Mouse (Mus musculus) midbrain, embryonic 13.5 days (tissue): ENCODE measurements at regions not wholly inside any gene's neighbourhood (a gene's known extent, or its start where the extent isn't known, plus 50 kb on each side); places are given as distances from the start of the nearest gene placed in this dataset.

ENCODE experiments used
- ATAC-seq: fragments of 200-750 bp; cut with Nextera tagmentation; 2 replicates; pipeline ENCODE4 v1.8.0; 2017; ENCODE audit warnings: mild to moderate bottlenecking, moderate TSS enrichment, moderate library complexity
- H3K27ac ChIP-seq: fragments of 300-500 bp; sonication (generic); 2 replicates; pipeline ENCODE4 v1.5.1; 2015; ENCODE audit warnings: inconsistent platforms, mild to moderate bottlenecking, moderate library complexity
- H3K27me3 ChIP-seq: fragments of 300-500 bp; sonication (generic); 2 replicates; pipeline ENCODE4 v1.6.1; 2015; ENCODE audit warnings: mild to moderate bottlenecking, inconsistent platforms
- H3K36me3 ChIP-seq: fragments of 300-500 bp; sonication (generic); 2 replicates; pipeline ENCODE4 v1.6.1; 2015; ENCODE audit warnings: mild to moderate bottlenecking, inconsistent platforms
- H3K4me1 ChIP-seq: fragments of 300-500 bp; sonication (generic); replicated peaks from 2 replicates; pipeline ENCODE4 v1.6.1; 2015; ENCODE audit warnings: inconsistent platforms
- H3K4me2 ChIP-seq: fragments of 300-500 bp; sonication (generic); replicated peaks from 2 replicates; pipeline ENCODE4 v1.6.1; 2015; ENCODE audit warnings: moderate library complexity, mild to moderate bottlenecking, inconsistent platforms
- H3K4me3 ChIP-seq: fragments of 300-500 bp; sonication (generic); replicated peaks from 2 replicates; pipeline ENCODE4 v1.5.1; 2015; ENCODE audit warnings: mild to moderate bottlenecking, inconsistent platforms
- H3K9ac ChIP-seq: fragments of 300-500 bp; sonication (generic); replicated peaks from 2 replicates; pipeline ENCODE4 v1.6.1; 2015; ENCODE audit warnings: mild to moderate bottlenecking, inconsistent platforms
- H3K9me3 ChIP-seq: fragments of 300-500 bp; sonication (generic); 2 replicates; pipeline ENCODE4 v1.6.1; 2016; ENCODE audit warnings: mild to moderate bottlenecking, inconsistent platforms
- WGBS: fragments of 180-500 bp; shearing (Covaris S2); methylation state at CpG from one replicate; pipeline ENCODE4 v1.1.7; 2015; 5-methylcytosine and 5-hydroxymethylcytosine counted together

GRCm38 (mm10) chr10:68894121-68894520, 170.7 kb downstream of the Tmem26 start:
- Histone ChIP-seq H3K4me1 (no peaks in the 10 kb centered on the region), H3K4me2 (no peak overlapping the region), H3K4me3 (no peak overlapping the region), H3K27ac (no peak overlapping the region), H3K9ac (no peak overlapping the region), H3K27me3 (no peaks in the 10 kb centered on the region), H3K36me3 (no peaks in the 10 kb centered on the region), H3K9me3 (no peaks in the 10 kb centered on the region)
- WGBS, result 93% methylated on average over 6 of the region's 6 CpGs
- ATAC-seq, result no peak

DNA sequence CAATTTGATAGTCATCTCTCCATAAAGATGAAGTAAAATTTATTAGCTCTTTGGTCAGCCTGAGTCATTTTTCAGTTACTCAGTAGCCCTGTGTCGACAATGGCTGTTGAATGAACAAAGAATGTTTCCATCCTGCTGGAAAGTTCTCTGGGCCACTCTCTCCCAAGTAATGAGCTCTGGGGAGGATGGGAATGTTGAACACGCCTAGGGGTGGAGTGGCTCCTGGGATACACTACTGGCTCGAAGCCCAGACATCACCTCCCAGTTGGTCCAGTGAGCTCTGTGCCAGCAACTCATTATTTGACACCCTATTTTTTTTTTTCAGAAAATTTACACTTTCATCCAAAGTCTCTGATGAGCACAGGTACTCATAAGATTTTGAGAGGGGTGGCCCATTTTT, 174.1 kb downstream of the Tmem26 start:
- Histone ChIP-seq H3K9me3 (no peaks in the 10 kb centered on the region), H3K4me3 (no peak overlapping the region), H3K27me3 (no peaks in the 10 kb centered on the region), H3K36me3 (no peaks in the 10 kb centered on the region), H3K27ac (no peak overlapping the region), H3K9ac (no peak overlapping the region), H3K4me2 (no peak overlapping the region), H3K4me1 (no peaks in the 10 kb centered on the region)
- 91% methylated on average over 3 of the region's 3 CpGs for WGBS
- ATAC-seq, result no peak

DNA sequence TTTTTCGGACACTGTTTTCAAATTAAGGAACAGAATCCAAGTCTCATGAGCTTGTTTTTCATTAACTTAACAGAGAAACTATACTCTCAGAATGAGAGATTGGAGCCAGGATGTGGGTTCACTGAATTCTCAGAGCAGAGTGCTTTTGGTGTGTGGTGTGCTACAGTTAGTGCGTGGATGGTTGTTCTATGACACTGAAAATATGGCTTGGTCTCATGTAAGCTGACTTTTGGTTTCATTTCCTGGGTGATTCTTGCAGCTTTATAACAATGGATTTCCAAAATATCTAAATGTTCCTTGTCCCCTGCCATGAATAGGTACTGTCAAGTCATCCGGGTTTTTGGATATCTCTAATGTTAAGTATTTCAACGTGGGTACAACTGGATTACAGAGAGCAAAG, 177.7 kb downstream of the Tmem26 start:
- H3K9ac ChIP-seq, result no peak overlapping the region
- H3K4me2 ChIP-seq, result no peak overlapping the region
- H3K27me3 ChIP-seq, result no peaks in the 10 kb centered on the region
- H3K9me3 ChIP-seq, result no peaks in the 10 kb centered on the region
- H3K27ac ChIP-seq, result no peak overlapping the region
- H3K4me3 ChIP-seq, result no peak overlapping the region
- no peak for ATAC-seq
- no peaks in the 10 kb centered on the region for H3K36me3 ChIP-seq
- WGBS, result 79% methylated on average over 4 of the region's 4 CpGs
- H3K4me1 ChIP-seq, result no peaks in the 10 kb centered on the region

- no peak overlapping the region for H3K4me2 ChIP-seq
- no peaks in the 10 kb centered on the region for H3K4me1 ChIP-seq
- no peaks in the 10 kb centered on the region for H3K9me3 ChIP-seq
- 26% methylated on average over 3 of the region's 3 CpGs for WGBS
- H3K27ac ChIP-seq, result no peak overlapping the region
- no peak for ATAC-seq
- H3K4me3 ChIP-seq, result no peak overlapping the region
- no peaks in the 10 kb centered on the region for H3K27me3 ChIP-seq
- H3K36me3 ChIP-seq, result no peaks in the 10 kb centered on the region
- no peak overlapping the region for H3K9ac ChIP-seq
Measured at GRCm38 (mm10) chr10:68902670-68903069, 179.2 kb downstream of the Tmem26 start.

GRCm38 (mm10) chr10:68904337-68904736, 180.9 kb downstream of the Tmem26 start:
- Histone ChIP-seq H3K9me3 (no peaks in the 10 kb centered on the region), H3K36me3 (no peaks in the 10 kb centered on the region), H3K4me2 (no peak overlapping the region), H3K27me3 (no peaks in the 10 kb centered on the region), H3K4me1 (peaks cover 4% of the 10 kb centered on the region; the same call in 1 of the 2 replicates), H3K9ac (no peak overlapping the region), H3K27ac (no peak overlapping the region), H3K4me3 (no peak overlapping the region)
- WGBS, result 92% methylated on average over 10 of the region's 10 CpGs
- ATAC-seq, result no peak

GRCm38 (mm10) chr10:68908236-68908635, 184.8 kb downstream of the Tmem26 start:
- no peak overlapping the region for H3K4me2 ChIP-seq
- H3K4me1 ChIP-seq, result peaks cover 8% of the 10 kb centered on the region; the same call in 1 of the 2 replicates
- H3K9ac ChIP-seq, result no peak overlapping the region
- H3K9me3 ChIP-seq, result no peaks in the 10 kb centered on the region
- H3K36me3 ChIP-seq, result no peaks in the 10 kb centered on the region
- peak; percentile 44; the same call in 1 of the 2 replicates for ATAC-seq
- H3K27me3 ChIP-seq, result no peaks in the 10 kb centered on the region
- H3K4me3 ChIP-seq, result no peak overlapping the region
- WGBS, result 22% methylated on average over 5 of the region's 5 CpGs
- no peak overlapping the region for H3K27ac ChIP-seq

DNA sequence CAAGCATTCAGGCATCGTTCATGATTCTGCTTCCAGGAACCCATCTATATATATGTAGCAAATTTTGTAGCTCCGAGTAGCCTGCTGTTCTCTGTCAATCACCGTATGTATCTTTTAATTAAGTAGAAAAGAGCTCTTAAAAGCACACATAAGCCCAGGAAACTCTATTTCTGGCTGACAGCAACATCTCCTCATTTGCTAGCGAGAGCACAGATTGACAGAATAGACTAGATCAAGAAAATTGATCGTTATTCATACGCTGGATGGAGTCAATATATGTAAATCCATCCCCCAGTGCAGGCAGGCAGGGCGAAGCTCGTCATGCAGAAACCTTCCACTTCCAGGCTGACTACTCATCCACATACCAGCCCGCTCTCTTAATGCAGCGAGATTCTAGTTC, 185.6 kb downstream of the Tmem26 start:
- Histone ChIP-seq H3K27me3 (no peaks in the 10 kb centered on the region), H3K4me2 (peak overlapping the region; percentile 45), H3K9ac (no peak overlapping the region), H3K9me3 (no peaks in the 10 kb centered on the region), H3K36me3 (no peaks in the 10 kb centered on the region), H3K27ac (peak overlapping the region; percentile 72), H3K4me1 (peaks cover 8% of the 10 kb centered on the region; the same call in 1 of the 2 replicates), H3K4me3 (peak overlapping the region; percentile 15; the same call in 1 of the 2 replicates)
- WGBS, result 29% methylated on average over 10 of the region's 10 CpGs
- ATAC-seq, result peak; percentile 72; the same call in 1 of the 2 replicates

- Histone ChIP-seq H3K36me3 (no peaks in the 10 kb centered on the region), H3K9me3 (no peaks in the 10 kb centered on the region), H3K4me2 (no peak overlapping the region), H3K27me3 (no peaks in the 10 kb centered on the region), H3K4me3 (no peak overlapping the region), H3K4me1 (no peaks in the 10 kb centered on the region), H3K27ac (no peak overlapping the region), H3K9ac (no peak overlapping the region)
- no peak for ATAC-seq
- WGBS, result 88% methylated on average over 7 of the region's 7 CpGs
Measured at GRCm38 (mm10) chr10:68916147-68916546, 192.7 kb downstream of the Tmem26 start.

GRCm38 (mm10) chr10:68935843-68936242, 212.4 kb downstream of the Tmem26 start:
- no peak overlapping the region for H3K4me2 ChIP-seq
- H3K27ac ChIP-seq, result no peak overlapping the region
- no peak for ATAC-seq
- H3K9me3 ChIP-seq, result no peaks in the 10 kb centered on the region
- H3K36me3 ChIP-seq, result no peaks in the 10 kb centered on the region
- no peak overlapping the region for H3K9ac ChIP-seq
- H3K4me3 ChIP-seq, result no peak overlapping the region
- no peaks in the 10 kb centered on the region for H3K27me3 ChIP-seq
- no peaks in the 10 kb centered on the region for H3K4me1 ChIP-seq
- WGBS, result 89% methylated on average over 5 of the region's 5 CpGs

DNA sequence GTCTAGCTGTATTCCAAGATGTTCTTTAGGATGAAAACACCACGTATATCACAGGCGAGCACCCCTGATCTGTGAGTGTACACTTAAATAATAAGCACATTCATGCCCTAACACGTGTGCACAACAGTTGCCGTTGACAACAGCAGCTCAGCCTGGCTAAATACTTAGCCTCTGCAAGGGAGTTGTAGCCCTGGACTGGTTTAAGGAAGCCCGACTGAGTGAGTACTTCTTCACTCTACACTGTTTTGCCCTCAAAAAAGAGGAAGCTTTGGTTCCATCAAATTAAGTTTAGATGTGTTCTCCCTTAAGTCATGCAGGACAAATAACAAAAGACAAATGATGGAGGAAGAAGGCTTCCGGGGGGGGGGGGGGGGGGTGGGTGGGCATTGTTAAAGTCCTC, 208.0 kb upstream of the Rhobtb1 start:
- no peak overlapping the region for H3K27ac ChIP-seq
- no peaks in the 10 kb centered on the region for H3K27me3 ChIP-seq
- ATAC-seq, result no peak
- H3K9me3 ChIP-seq, result no peaks in the 10 kb centered on the region
- H3K4me2 ChIP-seq, result no peak overlapping the region
- 65% methylated on average over 6 of the region's 6 CpGs for WGBS
- H3K4me3 ChIP-seq, result no peak overlapping the region
- no peaks in the 10 kb centered on the region for H3K36me3 ChIP-seq
- H3K9ac ChIP-seq, result no peak overlapping the region
- no peaks in the 10 kb centered on the region for H3K4me1 ChIP-seq

DNA sequence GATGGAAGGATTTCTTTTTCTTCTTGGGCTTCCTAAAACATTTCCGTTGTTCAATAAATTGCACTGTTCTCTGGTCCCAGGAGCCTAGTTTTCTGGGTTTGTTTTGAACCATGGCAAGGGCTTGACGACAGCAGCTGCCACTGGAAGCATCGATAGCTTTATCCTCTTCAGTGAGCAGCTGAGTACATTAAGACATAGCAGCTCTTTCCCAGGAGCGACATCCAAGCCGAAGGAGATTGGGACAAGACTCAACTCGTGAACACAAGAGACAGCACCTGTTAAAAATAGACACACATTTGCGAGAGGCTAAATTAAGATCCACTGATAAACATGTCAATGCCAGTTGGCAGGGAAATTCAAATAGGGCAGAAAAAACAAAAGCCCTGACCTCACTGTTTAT, 194.7 kb upstream of the Rhobtb1 start:
- ATAC-seq, result no peak
- no peak overlapping the region for H3K4me2 ChIP-seq
- no peaks in the 10 kb centered on the region for H3K4me1 ChIP-seq
- no peak overlapping the region for H3K9ac ChIP-seq
- no peaks in the 10 kb centered on the region for H3K27me3 ChIP-seq
- WGBS, result 85% methylated on average over 7 of the region's 7 CpGs
- no peaks in the 10 kb centered on the region for H3K9me3 ChIP-seq
- no peak overlapping the region for H3K4me3 ChIP-seq
- H3K27ac ChIP-seq, result no peak overlapping the region
- no peaks in the 10 kb centered on the region for H3K36me3 ChIP-seq

DNA sequence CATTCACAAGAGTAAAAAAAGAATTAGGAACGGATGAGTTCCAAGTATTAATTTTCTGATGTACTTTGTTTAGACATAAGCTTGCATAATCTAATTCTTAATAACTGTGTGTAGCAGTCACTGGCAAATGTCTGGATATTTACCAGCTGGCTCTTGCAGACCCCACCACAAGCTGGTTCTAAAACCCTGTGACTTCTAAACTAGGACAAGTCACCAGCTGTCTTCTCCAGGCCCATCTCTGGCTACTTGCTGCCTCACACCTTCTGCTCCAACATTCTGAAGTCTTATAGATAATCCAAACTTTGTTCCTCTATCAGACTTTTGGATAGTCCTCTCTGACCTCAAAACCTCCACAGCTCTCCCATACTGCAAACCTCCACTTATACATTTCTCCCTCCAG, 189.9 kb upstream of the Rhobtb1 start:
- 95% methylated on average over 1 of the region's 1 CpGs for WGBS

DNA sequence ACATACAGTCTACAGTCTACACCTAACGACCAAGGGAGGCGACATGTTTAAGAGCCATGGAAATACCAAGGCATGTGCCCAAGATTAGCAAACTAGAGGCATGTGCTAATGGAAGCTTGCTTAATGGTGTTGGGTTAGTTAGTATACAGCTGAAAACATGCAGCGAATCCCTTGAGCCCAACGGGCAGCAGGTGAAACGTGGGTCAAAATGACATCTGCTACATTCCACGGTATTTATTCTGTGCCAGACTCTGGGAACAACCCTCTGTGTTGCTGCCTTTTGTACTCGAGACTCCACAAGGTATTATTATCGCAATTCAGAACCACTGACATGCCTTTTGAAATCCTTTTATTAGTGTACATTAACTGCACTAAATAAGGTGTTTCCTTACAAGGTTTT, 188.1 kb upstream of the Rhobtb1 start:
- Histone ChIP-seq H3K27me3 (no peaks in the 10 kb centered on the region), H3K36me3 (no peaks in the 10 kb centered on the region), H3K4me1 (peaks cover 7% of the 10 kb centered on the region; the same call in 1 of the 2 replicates), H3K9ac (no peak overlapping the region), H3K9me3 (no peaks in the 10 kb centered on the region), H3K4me2 (no peak overlapping the region), H3K27ac (no peak overlapping the region), H3K4me3 (no peak overlapping the region)
- 81% methylated on average over 8 of the region's 8 CpGs for WGBS
- no peak for ATAC-seq

More for the DNA sequence above, 189.9 kb upstream of the Rhobtb1 start:
- H3K4me3 ChIP-seq, result no peak overlapping the region
- no peak overlapping the region for H3K9ac ChIP-seq
- no peaks in the 10 kb centered on the region for H3K36me3 ChIP-seq
- H3K4me1 ChIP-seq, result no peaks in the 10 kb centered on the region
- no peak for ATAC-seq
- no peaks in the 10 kb centered on the region for H3K27me3 ChIP-seq
- H3K27ac ChIP-seq, result no peak overlapping the region
- H3K4me2 ChIP-seq, result no peak overlapping the region
- H3K9me3 ChIP-seq, result no peaks in the 10 kb centered on the region
